Comparison of ENCODE assay signal across 19 mouse cellular contexts in genomic region chr2:136598743-136599142, GRCm38 (mm10).
DNase-seq lines count a peak whose midpoint lies in the region; ATAC-seq lines count a peak whose summit lies in the region.
"Had no signal": no experiment of that assay in that cellular context is flagged by ENCODE, and none has a peak within 500 bp of the region (broad histone marks: within the 10 kb centered on the region; RNA-seq: fewer than 3 reads in every experiment).

No protein-coding gene starts in this region.

- 0 out of 2 replicates have a peak, but pooled peaks cover 2% of the 10 kb centered on the region for H3K4me1 ChIP-seq in forebrain, embryonic 16.5 days (replicated peaks; ENCODE audit: control insufficient read depth, insufficient read depth, low read length)
- no peaks in the 10 kb centered on the region for H3K4me1 ChIP-seq in forebrain, embryonic 12.5 days
- H3K4me1 ChIP-seq in neural tube, embryonic 15.5 days = no peaks in the 10 kb centered on the region
- no peaks in the 10 kb centered on the region for H3K4me1 ChIP-seq in liver, embryonic 12.5 days
- H3K4me1 ChIP-seq: embryonic facial prominence, embryonic 13.5 days; limb, embryonic 12.5 days; megakaryocyte, embryonic 14.5 days had no signal

- no peak overlapping the region for H3K4me3 ChIP-seq in forebrain, embryonic 16.5 days (replicated peaks; ENCODE audit: low read length)
- H3K4me3 ChIP-seq in forebrain, embryonic 12.5 days (replicated peaks) = no peak overlapping the region
- H3K4me3 ChIP-seq in neural tube, embryonic 15.5 days (replicated peaks) = no peak overlapping the region
- H3K4me3 ChIP-seq in liver, embryonic 12.5 days = no peak overlapping the region
- H3K4me3 ChIP-seq: embryonic facial prominence, embryonic 13.5 days; limb, embryonic 12.5 days; megakaryocyte, embryonic 14.5 days had no signal

- H3K9ac ChIP-seq in forebrain, embryonic 16.5 days (replicated peaks; ENCODE audit: low read depth, low read length) = no peak overlapping the region
- H3K9ac ChIP-seq in forebrain, embryonic 12.5 days = no peak overlapping the region
- H3K9ac ChIP-seq in neural tube, embryonic 15.5 days (replicated peaks) = no peak overlapping the region
- H3K9ac ChIP-seq in liver, embryonic 12.5 days = no peak overlapping the region
- H3K9ac ChIP-seq: embryonic facial prominence, embryonic 13.5 days; limb, embryonic 12.5 days had no signal

- WGBS in forebrain, embryonic 16.5 days = 79% methylated on average over 6 of the region's 6 CpGs
- WGBS in forebrain, embryonic 12.5 days = 84% methylated on average over 6 of the region's 6 CpGs
- WGBS in neural tube, embryonic 15.5 days = 74% methylated on average over 6 of the region's 6 CpGs
- 70% methylated on average over 6 of the region's 6 CpGs for WGBS in liver, embryonic 12.5 days (ENCODE audit: insufficient replicate concordance)

- H3K27ac ChIP-seq in forebrain, embryonic 16.5 days (ENCODE audit: low read length) = peak overlapping the region; percentile 15; the same call in 1 of the 2 replicates
- no peak overlapping the region for H3K27ac ChIP-seq in forebrain, embryonic 12.5 days
- H3K27ac ChIP-seq in neural tube, embryonic 15.5 days (replicated peaks) = no peak overlapping the region; the same call in 1 of the 2 replicates
- no peak overlapping the region for H3K27ac ChIP-seq in liver, embryonic 12.5 days
- H3K27ac ChIP-seq: embryonic facial prominence, embryonic 13.5 days; limb, embryonic 12.5 days had no signal

- no peak overlapping the region for H3K4me2 ChIP-seq in forebrain, embryonic 16.5 days (ENCODE audit: low read length)
- no peak overlapping the region for H3K4me2 ChIP-seq in forebrain, embryonic 12.5 days
- H3K4me2 ChIP-seq in neural tube, embryonic 15.5 days = no peak overlapping the region
- H3K4me2 ChIP-seq in liver, embryonic 12.5 days = no peak overlapping the region
- H3K4me2 ChIP-seq: embryonic facial prominence, embryonic 13.5 days; heart, embryonic 11.5 days; limb, embryonic 12.5 days had no signal

- no peak for ATAC-seq in forebrain, embryonic 16.5 days
- no peak for ATAC-seq in forebrain, embryonic 12.5 days (ENCODE audit: low FRiP score)
- peak; percentile 53; the same call in 1 of the 2 replicates for ATAC-seq in neural tube, embryonic 15.5 days (ENCODE audit: low FRiP score)
- no peak for ATAC-seq in liver, embryonic 12.5 days
- no peak for ATAC-seq in megakaryocyte progenitor cell, adult 5-6 weeks (replicated peaks; ENCODE audit: poor library complexity)
- ATAC-seq: forebrain, embryonic 14.5 days had no signal

- no peak for DNase-seq in neural tube, embryonic 10.5 days (ENCODE audit: extremely low spot score, low spot score)
- peak; percentile 60 for DNase-seq in layer of hippocampus, adult 9-11 months
- DNase-seq in right cerebral cortex, postnatal 4 days = peak; percentile 3
- DNase-seq: B cell, adult 2 months; kidney, postnatal 14 days; lung, adult 18-20 months; retina, postnatal 1 day; thymus, postnatal 25 days had no signal

- H3K36me3 ChIP-seq in forebrain, embryonic 16.5 days (ENCODE audit: control insufficient read depth, insufficient read depth) = no peaks in the 10 kb centered on the region
- H3K36me3 ChIP-seq in forebrain, embryonic 12.5 days (replicated peaks) = no peaks in the 10 kb centered on the region
- no peaks in the 10 kb centered on the region for H3K36me3 ChIP-seq in neural tube, embryonic 15.5 days
- no peaks in the 10 kb centered on the region for H3K36me3 ChIP-seq in liver, embryonic 12.5 days
- H3K36me3 ChIP-seq: embryonic facial prominence, embryonic 13.5 days; G1E; limb, embryonic 12.5 days had no signal

- no peaks in the 10 kb centered on the region for H3K9me3 ChIP-seq in forebrain, embryonic 16.5 days (ENCODE audit: control insufficient read depth, low read length)
- no peaks in the 10 kb centered on the region for H3K9me3 ChIP-seq in forebrain, embryonic 12.5 days
- no peaks in the 10 kb centered on the region for H3K9me3 ChIP-seq in neural tube, embryonic 15.5 days (replicated peaks)
- no peaks in the 10 kb centered on the region for H3K9me3 ChIP-seq in liver, embryonic 12.5 days (replicated peaks)
- H3K9me3 ChIP-seq: embryonic facial prominence, embryonic 13.5 days; limb, embryonic 12.5 days had no signal

- H3K27me3 ChIP-seq in forebrain, embryonic 16.5 days (replicated peaks; ENCODE audit: control insufficient read depth, insufficient read depth, low read length) = no peaks in the 10 kb centered on the region
- no peaks in the 10 kb centered on the region for H3K27me3 ChIP-seq in forebrain, embryonic 12.5 days
- no peaks in the 10 kb centered on the region for H3K27me3 ChIP-seq in neural tube, embryonic 15.5 days (replicated peaks)
- H3K27me3 ChIP-seq in liver, embryonic 12.5 days (replicated peaks) = no peaks in the 10 kb centered on the region
- H3K27me3 ChIP-seq: embryonic facial prominence, embryonic 13.5 days; limb, embryonic 12.5 days; megakaryocyte, embryonic 14.5 days had no signal
